Mouse (Mus musculus): Measurements from ENCODE around the gene Nradd.

The Nradd gene

DNA sequence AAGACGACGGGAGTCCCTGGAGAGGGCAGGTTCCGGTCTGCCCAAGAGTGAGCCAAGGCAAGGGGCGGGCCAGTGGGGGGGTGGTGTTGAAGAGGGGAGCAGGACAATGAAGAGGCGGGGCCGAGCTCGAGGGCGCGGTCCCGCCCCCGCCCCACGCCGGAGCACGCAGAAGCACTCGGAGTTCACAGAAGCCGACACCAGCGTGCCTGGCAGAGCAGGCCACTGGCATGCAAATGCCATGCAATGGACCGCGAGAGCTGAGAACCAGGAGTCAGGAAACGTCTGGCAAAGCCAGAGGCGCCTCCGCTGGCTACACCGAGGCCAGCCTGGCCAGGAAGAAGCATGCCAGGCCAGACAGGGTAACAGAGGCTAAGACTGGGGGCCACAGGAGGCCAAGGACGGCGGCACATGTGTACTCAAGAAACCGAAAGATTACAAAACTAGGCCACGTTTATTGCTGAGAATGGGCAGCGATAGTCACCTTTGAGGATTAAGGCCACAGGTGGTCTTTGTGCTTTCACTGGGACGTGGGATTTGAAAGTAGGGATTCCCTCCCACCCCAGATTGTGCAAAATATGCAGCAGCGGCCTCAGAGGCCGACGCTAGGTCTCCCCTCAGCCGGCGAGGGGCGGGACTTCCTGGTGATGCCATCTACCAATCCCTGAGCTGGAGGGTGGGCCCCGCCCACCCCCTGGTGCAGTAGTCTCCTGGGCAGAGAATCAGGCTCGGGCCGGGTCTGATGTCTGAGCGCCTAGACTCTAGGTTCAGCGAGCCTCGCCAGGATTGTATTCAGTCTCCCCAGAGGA, at the start of gene Nradd:
Nradd (minus strand) TSS at position 92 of the 806 bp plus-strand sequence.
- no peak for DNase-seq (ENCODE audit: extremely low read depth, low read depth)

DNA sequence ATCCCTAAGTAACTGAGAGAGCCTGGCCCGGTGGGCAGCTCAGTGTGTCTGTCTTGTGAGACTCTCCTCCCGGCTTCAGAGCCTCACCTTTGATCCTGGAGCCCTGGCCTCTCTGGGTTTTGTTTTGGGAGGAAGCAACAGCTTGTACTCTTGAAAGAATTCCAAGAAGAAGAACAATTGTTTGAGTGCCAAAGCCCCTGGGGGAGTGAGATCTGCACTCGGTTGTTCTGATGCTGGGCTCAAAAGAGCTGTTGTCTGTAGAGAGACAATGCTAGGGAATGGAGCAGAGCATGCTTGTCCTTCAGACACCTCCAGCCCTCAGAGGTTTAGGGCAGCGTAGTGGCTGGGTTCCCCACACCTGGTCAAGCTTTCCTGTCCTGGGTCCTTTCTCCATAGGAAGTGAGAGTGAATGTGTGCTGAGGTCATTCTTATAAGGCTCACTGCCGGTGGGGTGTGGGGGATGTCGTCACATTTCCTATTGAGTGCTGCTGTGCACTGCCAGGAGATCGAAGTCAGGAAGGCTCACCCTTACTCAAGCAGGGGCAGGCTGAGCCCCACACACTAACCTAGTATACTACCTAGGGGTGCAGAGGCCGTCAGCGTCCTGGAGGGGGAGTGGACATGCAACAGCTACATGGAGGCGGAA, 49.0 kb upstream of the Nradd start:
- no peak for DNase-seq (ENCODE audit: extremely low read depth, low read depth)

DNA sequence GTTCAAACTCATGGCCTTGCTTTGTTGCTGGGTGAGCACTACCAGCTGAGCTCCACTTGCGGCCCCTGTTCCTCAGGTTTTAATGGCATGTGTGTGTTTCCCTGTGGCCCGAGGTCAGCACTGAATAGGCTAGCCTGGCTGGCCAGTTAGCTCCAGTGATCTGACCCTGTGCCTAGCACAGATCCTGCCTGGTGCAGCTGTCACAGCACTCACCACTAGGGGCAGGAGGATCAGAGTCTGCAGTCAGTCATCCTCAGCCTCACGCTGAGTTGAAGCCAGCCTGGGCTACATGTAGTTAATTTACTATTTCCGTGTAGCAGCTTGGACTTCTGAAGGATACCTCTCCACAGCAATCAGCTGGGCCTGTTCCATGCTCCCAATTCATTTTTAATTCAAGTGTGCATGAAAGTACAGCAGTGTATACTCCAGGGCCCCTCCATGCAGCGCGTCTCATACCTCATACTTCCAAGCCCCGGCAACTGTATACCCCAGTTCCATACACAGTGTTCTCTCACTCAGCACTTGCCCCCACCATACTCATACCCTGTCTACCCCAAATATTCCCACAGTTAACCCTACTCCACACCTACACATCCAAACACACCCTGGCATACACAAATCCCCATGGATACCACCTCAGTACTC, 48.3 kb upstream of the Nradd start:
- DNase-seq (ENCODE audit: extremely low read depth, low read depth), result no peak

DNA sequence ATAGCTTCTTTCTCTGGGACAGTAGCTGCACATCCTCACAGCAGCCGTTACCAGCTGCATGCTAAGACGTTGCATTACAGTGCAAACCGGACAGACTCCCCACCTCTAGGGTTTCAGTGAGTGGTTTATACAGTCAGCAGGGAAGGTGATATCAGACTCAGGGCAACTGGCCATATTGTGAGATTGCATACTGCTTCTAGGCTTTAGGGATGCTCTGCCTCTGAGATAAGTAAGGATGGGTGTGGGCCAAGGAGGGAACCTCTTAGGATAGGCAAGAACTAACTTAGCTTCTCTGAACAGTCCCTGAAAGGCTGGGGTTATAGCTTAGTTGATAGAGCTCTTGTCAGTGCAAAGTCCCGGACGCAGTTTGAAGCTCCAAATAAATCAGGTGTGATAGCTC, 45.5 kb upstream of the Nradd start:
- DNase-seq (ENCODE audit: extremely low read depth, low read depth), result no peak

DNA sequence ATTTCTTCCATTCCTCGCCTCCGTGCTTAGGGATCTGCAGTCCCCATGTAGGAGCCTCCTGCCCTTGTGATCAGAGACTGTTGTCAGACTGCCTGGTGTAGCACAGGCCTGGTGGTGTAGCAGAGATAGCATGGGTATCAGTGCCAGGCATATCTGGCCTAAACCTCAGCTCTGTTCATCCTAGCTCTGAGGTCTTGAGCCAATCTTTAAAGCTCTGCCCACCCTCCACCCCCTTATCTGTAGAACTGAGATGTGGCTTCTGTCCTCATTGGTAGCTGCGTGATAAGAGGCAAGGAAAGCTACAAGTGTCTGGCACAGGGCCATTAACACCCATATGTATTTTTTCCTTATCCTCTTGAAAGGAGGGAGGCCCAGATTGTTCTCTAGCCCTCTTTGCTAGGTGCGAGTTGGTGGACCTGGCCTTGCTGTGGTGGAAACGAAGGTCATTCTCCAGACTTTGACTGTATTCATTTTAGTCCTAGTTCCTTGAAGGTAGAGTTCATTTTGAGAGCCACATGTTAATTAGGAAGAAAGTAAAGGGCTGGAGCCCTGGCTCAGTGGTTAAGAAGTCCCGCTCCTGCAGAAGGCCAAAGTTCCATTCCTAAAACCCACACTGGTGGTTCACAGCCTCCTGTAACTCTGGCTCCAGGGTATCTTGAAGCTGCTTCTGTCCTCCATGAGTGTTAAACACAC, 44.5 kb upstream of the Nradd start:
- DNase-seq (ENCODE audit: extremely low read depth, low read depth), result peak; percentile 95

DNA sequence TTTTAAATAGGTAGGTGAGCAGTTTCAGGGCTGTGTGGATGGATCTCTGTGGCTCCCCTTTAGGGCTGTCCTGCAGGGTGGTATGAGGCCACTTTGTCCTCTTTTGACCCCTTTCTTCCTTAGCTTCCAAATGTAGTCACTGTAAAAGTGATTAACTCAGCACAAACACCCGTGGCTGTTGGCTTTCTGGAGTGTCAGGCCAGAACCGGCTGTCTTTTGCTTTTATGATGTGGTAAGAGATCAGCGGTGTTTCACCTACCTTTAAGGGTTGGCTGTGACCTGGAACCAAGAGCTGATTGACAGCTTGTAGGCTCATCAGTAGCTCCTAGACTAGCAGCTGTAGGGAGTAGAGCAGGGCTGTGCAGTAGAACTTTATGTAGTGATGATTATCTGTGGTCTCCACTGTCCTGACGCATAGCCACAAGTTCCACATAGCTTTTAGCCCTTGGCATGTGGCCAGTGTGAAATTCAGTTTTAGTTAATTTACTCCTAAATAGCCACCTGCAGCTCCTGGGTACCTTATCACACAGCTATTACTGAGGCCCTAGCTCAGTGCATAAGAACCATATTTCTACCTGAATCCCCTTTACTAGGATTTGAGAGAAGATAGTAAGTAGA, 43.1 kb upstream of the Nradd start:
- DNase-seq (ENCODE audit: extremely low read depth, low read depth), result no peak

DNA sequence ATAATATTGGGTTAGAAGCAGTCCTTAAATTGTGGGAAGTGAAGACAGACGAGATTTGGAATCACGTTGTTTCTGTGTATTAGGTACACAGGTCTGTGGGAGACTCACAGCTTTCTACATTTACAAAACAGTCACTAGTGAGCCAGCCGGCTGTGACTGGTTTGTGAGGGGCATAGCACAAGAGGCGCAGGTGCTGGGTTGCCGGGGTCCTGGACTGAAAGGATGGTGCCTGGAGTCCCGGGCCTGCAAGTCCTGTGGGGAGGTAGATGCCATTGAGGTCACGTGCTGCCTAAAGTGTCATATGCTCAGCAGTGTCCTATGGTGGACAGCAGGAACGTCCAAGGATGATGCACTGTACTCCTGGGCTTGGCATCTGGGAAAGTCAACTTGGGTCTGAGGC, 42.1 kb upstream of the Nradd start:
- no peak for DNase-seq (ENCODE audit: extremely low read depth, low read depth)

DNA sequence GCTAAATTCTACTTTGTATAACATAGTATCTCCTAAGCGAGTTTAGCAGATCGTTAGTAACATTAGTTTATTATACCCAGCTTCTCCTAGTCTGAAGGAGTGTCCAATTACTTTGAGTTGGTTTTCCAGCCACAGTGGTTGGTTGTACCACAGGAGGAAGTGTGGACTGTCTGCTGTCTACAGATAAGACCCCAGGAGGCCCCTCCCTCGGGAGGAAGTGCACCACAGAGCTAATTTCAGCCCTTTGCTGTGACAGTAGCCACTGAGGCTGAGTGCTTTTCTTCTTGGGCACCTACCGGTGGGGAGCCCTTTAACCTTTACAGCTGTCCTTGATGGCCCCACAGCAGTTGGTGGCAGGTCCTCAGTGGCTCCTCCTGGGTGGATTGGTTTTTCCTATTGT, 41.7 kb upstream of the Nradd start:
- DNase-seq (ENCODE audit: extremely low read depth, low read depth), result peak; percentile 95

DNA sequence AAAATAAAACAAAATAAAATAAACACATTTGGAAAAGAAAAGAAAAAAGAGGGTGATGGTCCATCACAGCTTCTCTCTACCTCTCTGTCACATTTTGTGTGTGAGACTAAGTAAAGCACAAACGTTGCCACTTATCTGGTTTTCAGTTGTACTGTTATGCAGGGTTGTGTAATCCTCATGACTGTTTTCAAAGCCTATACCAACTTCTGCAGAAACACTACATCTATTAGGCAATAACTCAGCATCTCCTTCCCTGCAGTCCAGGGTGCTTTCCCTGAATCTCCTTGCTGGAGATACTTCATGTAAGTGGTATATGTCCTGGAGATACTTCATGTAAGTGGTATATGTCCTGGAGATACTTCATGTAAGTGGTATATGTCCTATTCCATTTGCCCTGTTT, 38.6 kb upstream of the Nradd start:
- no peak for DNase-seq (ENCODE audit: extremely low read depth, low read depth)

DNA sequence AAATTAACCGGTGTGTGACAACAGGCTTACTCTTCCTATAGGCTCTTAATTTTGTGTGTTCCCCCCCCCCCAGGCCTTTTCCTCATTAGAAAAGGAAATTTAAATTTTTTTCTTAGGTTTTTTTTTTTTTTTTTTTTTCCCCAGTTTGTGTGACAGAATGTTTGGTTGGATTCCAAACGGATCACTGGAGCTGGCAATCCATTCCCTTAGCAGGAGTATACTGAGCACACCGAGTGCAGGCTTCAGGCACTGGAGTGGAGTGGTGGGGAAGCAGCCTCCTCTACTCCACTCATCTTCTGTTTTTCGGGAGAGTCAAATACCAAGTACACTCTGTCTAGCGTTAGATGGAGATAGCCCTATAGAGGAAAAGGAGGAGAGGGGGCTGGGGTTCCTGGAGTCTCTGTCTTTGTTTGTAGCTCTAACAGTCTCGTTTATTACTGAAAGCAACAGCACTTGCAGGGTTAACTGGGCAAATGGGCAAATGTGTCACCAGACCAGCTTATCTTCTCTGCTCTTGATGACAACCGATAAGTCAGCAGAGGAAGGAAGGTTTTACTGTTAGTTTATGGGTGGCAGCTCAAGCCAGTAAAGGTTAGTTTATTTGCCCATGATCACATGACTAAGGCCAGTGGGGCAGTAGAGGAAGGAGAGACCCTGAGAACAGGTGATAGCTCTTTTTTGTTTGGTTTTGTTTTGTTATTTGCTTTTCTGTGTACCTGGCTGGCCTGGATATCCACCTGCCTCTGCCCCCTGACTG, 36.8 kb upstream of the Nradd start:
- DNase-seq (ENCODE audit: extremely low read depth, low read depth), result no peak

DNA sequence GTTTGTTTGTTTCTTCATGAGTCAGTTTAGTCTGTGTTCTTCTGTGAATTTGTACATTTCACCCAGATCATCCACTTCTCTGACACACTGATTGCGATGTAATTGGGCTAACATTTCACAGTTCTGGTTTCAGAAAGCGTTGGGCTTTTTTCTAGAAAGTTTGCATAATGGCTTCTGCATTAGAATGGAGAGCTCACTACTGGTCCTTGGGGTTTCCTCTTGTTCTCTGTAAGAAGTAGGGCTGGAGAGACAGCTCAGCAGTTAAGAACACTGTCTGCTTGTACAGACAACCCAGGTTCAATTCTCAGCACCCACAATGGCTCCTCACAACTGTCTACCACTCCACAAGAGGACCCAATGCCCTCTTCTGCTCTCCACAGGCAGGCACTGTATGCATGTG, 36.0 kb upstream of the Nradd start:
- no peak for DNase-seq (ENCODE audit: extremely low read depth, low read depth)

DNA sequence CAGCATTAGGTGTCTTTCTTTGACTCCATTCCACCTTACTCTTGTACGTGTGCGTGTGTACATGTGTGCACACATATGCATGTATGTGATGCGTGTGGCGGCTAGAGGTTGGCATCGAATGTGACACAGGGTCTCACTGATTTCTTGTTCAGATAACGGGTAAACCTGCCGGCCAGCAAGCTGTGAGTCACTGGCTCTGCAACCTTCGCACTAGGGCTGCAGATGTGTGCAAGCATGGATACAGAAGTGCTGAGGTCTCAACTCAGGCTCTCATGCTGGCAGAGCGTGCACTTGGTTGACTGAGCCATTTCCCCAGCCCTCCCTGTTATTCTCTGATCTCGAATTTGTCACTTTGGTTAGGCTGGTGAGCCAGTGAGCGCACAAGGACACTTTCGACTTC, 35.3 kb upstream of the Nradd start:
- DNase-seq (ENCODE audit: extremely low read depth, low read depth), result no peak

DNA sequence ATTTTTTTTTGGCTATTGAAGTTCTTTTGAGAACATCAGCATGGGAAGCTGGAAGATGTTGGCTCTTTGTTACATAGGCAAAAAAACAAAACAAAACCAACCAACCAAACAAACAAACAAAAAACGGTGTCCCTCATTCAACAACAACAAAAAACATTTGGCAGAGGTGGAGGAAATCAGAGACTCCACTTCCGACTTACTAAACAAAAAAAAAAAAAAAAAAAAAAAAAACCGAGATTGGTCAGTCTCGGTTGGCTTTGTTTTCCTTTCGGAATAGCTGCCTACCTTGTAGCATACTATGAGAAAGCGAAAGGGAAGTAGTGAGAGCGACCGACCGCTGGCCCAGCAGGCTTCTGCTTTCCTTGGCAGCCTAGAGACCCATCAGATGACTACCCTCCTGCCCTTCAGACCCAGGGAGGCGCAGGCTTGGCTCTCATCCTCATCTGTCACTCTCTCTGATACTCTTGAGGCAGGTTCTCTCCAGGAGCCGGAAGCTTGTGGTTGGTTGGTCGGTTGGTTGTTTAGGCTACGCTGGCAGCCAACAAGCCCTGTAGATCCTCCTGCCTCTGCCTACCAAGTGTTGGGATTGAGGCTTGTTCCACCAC, 33.3 kb upstream of the Nradd start:
- peak; percentile 75 for DNase-seq (ENCODE audit: extremely low read depth, low read depth)

DNA sequence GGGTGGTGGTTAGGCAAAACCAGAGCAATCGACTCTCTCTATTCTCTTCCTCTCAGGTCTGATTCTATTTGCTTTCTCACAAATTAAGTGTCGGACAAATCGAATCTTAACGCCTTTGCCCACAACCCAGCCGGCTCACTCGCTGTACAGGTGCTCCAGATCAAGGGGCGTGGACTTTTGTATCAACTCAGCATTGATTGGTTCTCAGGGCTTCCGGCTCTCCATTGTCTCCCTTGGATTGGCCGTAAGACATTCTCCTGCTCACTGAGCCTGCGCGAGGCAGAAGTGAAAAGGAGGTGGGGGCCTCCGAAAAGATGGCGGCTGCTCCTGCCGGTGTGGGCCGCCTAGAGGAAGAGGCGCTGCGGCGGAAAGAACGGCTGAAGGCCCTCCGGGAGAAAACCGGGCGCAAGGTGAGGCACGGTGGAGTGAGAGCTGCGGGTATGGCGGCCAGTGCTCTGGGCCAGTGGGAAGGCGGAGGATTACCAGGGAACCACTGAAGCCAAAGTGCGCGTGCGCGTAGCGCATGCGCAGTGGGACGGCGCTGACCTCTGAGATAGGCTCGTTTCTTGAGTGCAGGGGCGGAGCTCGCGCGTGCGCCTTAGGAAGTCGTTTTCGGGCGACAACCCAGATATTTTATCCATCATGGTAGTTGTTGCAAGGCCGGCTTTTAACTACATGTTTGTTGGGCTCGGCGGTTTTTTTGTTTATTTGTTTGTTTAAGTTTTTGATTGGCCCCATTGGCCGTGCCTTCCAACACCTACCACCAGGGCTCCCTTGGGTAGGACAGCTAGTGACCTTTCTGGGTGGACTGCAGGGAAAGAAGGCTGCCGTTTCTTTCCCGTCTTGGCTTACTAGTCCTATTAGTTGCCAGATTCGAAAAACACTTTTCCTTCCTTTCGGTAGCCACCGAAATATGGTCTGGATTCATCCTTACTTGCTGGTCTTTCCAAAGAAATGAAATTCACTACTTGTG, 32.3 kb upstream of the Nradd start, which contains the start of gene Ccdc12:
Ccdc12 (plus strand) TSS at position 255 of the 973 bp plus-strand sequence.
- peak; percentile 98 for DNase-seq (ENCODE audit: extremely low read depth, low read depth)

DNA sequence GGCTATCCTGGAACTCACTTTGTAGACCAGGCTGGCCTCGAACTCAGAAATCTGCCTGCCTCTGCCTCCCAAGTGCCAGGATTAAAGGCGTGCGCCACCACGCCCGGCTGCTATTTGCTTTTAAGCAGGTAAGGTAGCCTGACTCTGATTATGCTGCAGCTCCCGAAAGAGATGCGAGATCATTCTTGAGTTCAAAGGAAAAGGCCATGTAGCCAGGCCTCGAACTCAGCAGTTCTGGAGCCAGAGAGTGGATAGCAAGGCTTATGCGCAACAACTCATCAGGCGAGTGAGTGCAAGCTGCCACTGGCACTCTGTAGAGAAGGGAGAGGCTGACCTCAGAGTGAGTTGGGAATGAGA, 31.4 kb upstream of the Nradd start:
- no peak for DNase-seq (ENCODE audit: extremely low read depth, low read depth)

DNA sequence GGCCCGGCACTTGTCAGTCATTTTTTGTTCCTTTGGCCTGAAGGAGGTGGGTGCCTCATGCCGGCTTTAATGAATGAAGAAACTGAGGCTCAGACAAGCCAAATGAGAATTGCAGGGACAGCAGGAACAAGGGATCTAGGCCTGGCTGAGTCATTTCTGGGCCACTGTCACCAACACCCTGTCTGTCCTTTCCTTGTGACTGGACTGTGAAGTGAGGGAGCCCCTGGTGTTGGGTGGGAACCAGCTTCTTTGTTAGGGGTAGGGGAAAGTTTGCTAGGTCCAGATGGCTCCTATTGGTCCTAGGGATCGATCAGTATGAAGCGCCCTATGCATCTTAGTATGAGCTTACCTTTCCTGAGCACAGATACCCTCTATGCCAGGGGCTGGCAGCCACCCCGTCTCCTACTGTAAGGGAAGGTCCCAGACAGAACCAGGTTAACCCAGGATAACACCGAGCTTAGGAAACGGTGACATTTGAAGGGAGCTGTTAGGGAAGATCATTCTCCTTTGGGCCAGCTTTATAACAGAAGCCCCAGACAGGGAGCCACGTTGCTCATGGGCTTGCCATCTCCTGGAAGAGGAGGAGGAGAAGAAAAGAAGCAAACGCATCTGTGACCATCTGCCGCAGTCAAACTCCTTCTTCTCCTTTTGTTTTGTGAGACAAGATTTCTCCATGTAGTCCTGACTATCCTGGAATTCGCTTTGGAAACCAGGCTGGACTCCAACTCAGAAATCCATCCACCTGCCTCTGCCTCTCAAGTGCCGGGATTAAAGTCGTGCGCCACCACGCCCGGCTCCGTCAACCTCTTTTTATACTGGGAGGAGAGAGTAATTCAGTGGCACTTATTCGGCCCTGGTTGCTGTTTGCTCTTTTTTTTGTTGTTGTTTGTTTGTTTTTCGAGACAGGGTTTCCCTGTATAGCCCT, 30.7 kb upstream of the Nradd start:
- DNase-seq (ENCODE audit: extremely low read depth, low read depth), result no peak

DNA sequence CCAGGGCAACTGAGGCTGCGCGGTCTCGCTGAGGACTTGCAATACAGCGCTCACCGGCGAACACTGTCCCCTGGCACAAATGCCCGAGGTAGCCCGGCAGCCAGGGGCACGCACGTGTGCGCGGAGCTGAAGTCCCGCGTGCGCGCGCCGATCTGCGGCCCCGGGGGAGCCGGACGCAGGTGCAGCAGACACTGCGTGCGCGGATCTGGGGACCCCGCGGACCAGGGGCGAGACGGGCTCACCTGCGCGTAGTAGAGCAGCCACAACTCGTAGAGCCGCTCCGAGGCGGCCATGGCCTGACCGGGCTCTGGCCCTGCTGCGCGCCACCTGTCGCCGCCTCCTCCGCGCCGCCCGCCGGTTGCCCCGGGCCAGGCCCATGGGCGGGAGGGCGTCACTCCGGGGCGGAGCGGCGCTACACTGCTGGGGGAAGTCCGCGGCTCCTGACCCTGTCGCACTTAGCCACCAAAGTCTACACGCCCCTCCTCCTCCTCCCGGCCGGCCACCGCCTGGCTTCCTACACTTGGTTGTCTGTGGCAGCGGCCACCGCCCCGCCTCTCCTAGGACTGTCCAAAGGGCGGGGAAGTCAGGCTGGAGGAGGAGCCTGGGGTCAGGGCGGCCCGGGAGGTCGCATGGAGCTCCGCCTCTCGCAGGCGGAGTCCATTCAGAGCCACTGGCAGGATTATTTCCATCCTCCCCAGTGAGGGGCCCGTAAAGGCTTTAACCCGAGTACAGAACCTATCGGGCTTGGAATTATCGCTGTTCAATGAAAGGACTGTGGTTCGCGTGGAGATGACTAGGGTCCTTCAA, 29.6 kb upstream of the Nradd start, which contains the start of gene Nbeal2:
Nbeal2 (minus strand) TSS at position 507 of the 807 bp plus-strand sequence.
- DNase-seq (ENCODE audit: extremely low read depth, low read depth), result peak; percentile 80

Measured in MEL-GATA-1-ER (cell line).